Mouse (Mus musculus) thymus, adult 2 months (tissue): Measurements from ENCODE around the gene Zfp592.

Source experiments
- CTCF ChIP-seq: fragments of 200-500 bp; IDR thresholded peaks from 2 replicates; pipeline ENCODE4 v1.5.1; 2012; ENCODE audit warnings: mild to moderate bottlenecking, control low read depth, low read length, moderate library complexity, borderline replicate concordance; ENCODE audit not compliant: control insufficient read depth, poor library complexity, insufficient read depth; ENCODE audit errors: extremely low read depth
- POLR2A ChIP-seq: fragments of 200-500 bp; IDR thresholded peaks from 2 replicates; pipeline ENCODE4 v1.6.1; 2012; ENCODE audit warnings: mild to moderate bottlenecking, low read length, control low read depth, moderate library complexity; ENCODE audit not compliant: control insufficient read depth, poor library complexity, insufficient read depth; ENCODE audit errors: extremely low read depth

- TF ChIP-seq POLR2A (no peak), CTCF (no peak)
Observed at GRCm38 (mm10) chr7:81043023-81043620, 49.6 kb downstream of the Zfp592 start.
